Mouse (Mus musculus) thymus, adult 2 months (tissue): ENCODE measurements around the gene Mxd4. TPM values are rescaled to one million over a fixed set of nuclear protein-coding genes. Genes with fewer than 3 reads are reported as not detected.

Experiments
- DNase-seq: peaks from one replicate; pipeline ENCODE4 v3.0.0; 2021
- H3K27ac ChIP-seq: fragments of 200-500 bp; 2 replicates; pipeline ENCODE4 v1.5.1; 2012; ENCODE audit warnings: low read length, control low read depth; ENCODE audit not compliant: control insufficient read depth, insufficient read depth
- H3K27me3 ChIP-seq: fragments of 200-500 bp; 2 replicates; pipeline ENCODE4 v1.6.1; 2012; ENCODE audit warnings: mild to moderate bottlenecking, low read length, moderate library complexity, mixed read lengths; ENCODE audit not compliant: control insufficient read depth, insufficient read depth
- H3K36me3 ChIP-seq: fragments of 200-500 bp; 2 replicates; pipeline ENCODE4 v1.6.1; 2012; ENCODE audit warnings: mild to moderate bottlenecking, low read length, moderate library complexity; ENCODE audit not compliant: control insufficient read depth, insufficient read depth
- H3K4me1 ChIP-seq: fragments of 200-500 bp; replicated peaks from 2 replicates; pipeline ENCODE4 v1.6.1; 2012; ENCODE audit warnings: low read length; ENCODE audit not compliant: control insufficient read depth, insufficient read depth
- H3K4me3 ChIP-seq: fragments of 200-500 bp; 2 replicates; pipeline ENCODE4 v1.5.1; 2012; ENCODE audit warnings: mild to moderate bottlenecking, low read length, control low read depth, moderate library complexity; ENCODE audit not compliant: control insufficient read depth, insufficient read depth
- CTCF ChIP-seq: fragments of 200-500 bp; IDR thresholded peaks from 2 replicates; pipeline ENCODE4 v1.5.1; 2012; ENCODE audit warnings: mild to moderate bottlenecking, control low read depth, low read length, moderate library complexity, borderline replicate concordance; ENCODE audit not compliant: control insufficient read depth, poor library complexity, insufficient read depth; ENCODE audit errors: extremely low read depth
- POLR2A ChIP-seq: fragments of 200-500 bp; IDR thresholded peaks from 2 replicates; pipeline ENCODE4 v1.6.1; 2012; ENCODE audit warnings: mild to moderate bottlenecking, low read length, control low read depth, moderate library complexity; ENCODE audit not compliant: control insufficient read depth, poor library complexity, insufficient read depth; ENCODE audit errors: extremely low read depth
- WGBS: fragments of 180-500 bp; shearing (Covaris S2); methylation state at CpG from one replicate; pipeline ENCODE4 v1.1.7; 2018; 5-methylcytosine and 5-hydroxymethylcytosine counted together
- polyA plus RNA-seq: library from polyadenylated mRNA; depleted of rRNA; stranded (reverse); fragments of >200 nt; gene quantifications from 2 replicates; pipeline ENCODE4 v1.2.3, GENCODE M21; 2012

Mxd4 gene
- polyA plus RNA-seq, 1 experiment = 525 TPM

DNA sequence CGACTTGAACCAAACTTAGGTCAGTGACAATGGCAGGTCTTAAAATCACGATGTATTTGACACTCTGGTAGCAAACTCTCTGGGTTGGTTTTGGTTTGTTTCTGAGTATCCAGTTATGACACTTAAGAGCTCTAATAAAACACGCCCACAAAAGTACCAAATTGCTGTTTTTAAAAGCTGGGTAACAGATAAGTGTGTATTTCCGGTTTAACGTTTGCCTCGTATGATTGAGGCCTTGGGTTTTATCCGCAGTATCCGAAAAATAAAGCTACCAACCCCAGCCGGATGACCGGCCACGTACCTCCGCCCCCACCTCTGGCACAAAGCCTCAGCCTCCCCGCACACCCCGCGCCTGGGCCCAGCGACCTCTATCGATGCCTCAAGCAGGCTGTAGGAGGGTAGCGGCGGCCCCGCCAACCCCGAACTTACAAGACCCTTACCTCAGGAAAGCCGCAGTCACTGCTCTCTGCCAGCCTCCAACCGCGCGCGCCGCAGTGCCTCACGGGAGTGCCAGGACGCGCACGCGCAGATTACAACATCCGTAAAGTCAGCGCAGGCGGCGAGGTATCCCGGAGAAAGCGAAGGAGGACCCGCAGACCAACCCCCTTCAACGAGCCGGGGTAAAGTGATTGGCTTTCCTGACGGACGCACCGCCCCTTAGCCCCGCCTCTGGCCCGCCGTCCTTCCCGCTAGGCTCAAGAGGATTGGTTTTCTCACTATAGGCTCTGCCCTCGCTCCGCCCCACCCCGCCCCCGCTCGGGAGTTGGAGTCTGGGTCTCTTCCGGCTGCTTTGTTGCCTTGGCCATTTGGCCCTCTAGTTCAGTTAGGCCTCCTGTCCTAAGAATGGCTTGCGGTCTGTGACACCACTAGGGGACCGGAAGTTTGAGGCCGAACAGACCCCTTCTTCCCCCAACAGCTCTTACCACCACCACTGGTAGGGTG lies 18.3 kb downstream of the Mxd4 start, which contains the start of the genes Poln and Haus3:
TSS of gene Poln (minus strand) at position 499 of the 942 bp plus-strand sequence.
TSS of gene Haus3 (minus strand) at position 578 of the 942 bp plus-strand sequence.
- Histone ChIP-seq H3K4me3 (peak within 1 kb of the TSS; percentile 83), H3K27ac (peak within 1 kb of the TSS; percentile 83), H3K36me3 (peaks cover 14% of the 10 kb centered on the region), H3K27me3 (no peaks in the 10 kb centered on the region), H3K4me1 (no peaks in the 10 kb centered on the region; the same call in 1 of the 2 replicates)
- TF ChIP-seq POLR2A (peak; percentile 85), CTCF (no peak)
- peak; percentile 98 for DNase-seq
- WGBS = under 1% methylated on average over 57 of the region's 57 CpGs

- WGBS = 81% methylated on average over 4 of the region's 4 CpGs
- DNase-seq = no peak
- peaks cover 13% of the 10 kb centered on the region for H3K36me3 ChIP-seq
- TF ChIP-seq CTCF (no peak), POLR2A (no peak)
- H3K27me3 ChIP-seq = no peaks in the 10 kb centered on the region
- no peak overlapping the region for H3K4me3 ChIP-seq
- H3K4me1 ChIP-seq = no peaks in the 10 kb centered on the region; the same call in 1 of the 2 replicates
- no peak overlapping the region for H3K27ac ChIP-seq
Measured at GRCm38 (mm10) chr5:34167857-34168256, 19.7 kb downstream of the Mxd4 start.

GRCm38 (mm10) chr5:34165793-34166192 lies 21.7 kb downstream of the Mxd4 start:
- DNase-seq = no peak
- Histone ChIP-seq H3K27ac (no peak overlapping the region), H3K4me1 (no peaks in the 10 kb centered on the region; the same call in 1 of the 2 replicates), H3K4me3 (no peak overlapping the region), H3K36me3 (peaks cover 17% of the 10 kb centered on the region), H3K27me3 (no peaks in the 10 kb centered on the region)
- WGBS = 25% methylated on average over 4 of the region's 4 CpGs
- TF ChIP-seq POLR2A (no peak), CTCF (no peak)

- H3K4me1 ChIP-seq = no peaks in the 10 kb centered on the region
- no peak for DNase-seq
- no peak overlapping the region for H3K27ac ChIP-seq
- no peak overlapping the region for H3K4me3 ChIP-seq
- H3K36me3 ChIP-seq = peaks cover 4% of the 10 kb centered on the region
- H3K27me3 ChIP-seq = no peaks in the 10 kb centered on the region
- TF ChIP-seq POLR2A (no peak), CTCF (no peak)
Measured at GRCm38 (mm10) chr5:34148476-34148875, 39.0 kb downstream of the Mxd4 start.

- WGBS = 96% methylated on average over 3 of the region's 3 CpGs
- DNase-seq = no peak
- no peak overlapping the region for H3K27ac ChIP-seq
- no peaks in the 10 kb centered on the region for H3K36me3 ChIP-seq
- TF ChIP-seq CTCF (no peak), POLR2A (no peak)
- no peak overlapping the region for H3K4me3 ChIP-seq
- H3K4me1 ChIP-seq = no peaks in the 10 kb centered on the region
- H3K27me3 ChIP-seq = no peaks in the 10 kb centered on the region
Measured at GRCm38 (mm10) chr5:34147554-34147953, 40.0 kb downstream of the Mxd4 start.

GRCm38 (mm10) chr5:34139751-34140150 lies 47.8 kb downstream of the Mxd4 start:
- WGBS = 6% methylated on average over 1 of the region's 1 CpGs
- peak; percentile 67 for DNase-seq
- TF ChIP-seq CTCF (no peak), POLR2A (no peak)

More at GRCm38 (mm10) chr5:34139751-34140150, 47.8 kb downstream of the Mxd4 start:
- Histone ChIP-seq H3K36me3 (no peaks in the 10 kb centered on the region), H3K4me3 (no peak overlapping the region), H3K27ac (no peak overlapping the region), H3K4me1 (no peaks in the 10 kb centered on the region), H3K27me3 (no peaks in the 10 kb centered on the region)
